Mouse (Mus musculus): Measurements from ENCODE around the gene Olfr907.

DNA sequence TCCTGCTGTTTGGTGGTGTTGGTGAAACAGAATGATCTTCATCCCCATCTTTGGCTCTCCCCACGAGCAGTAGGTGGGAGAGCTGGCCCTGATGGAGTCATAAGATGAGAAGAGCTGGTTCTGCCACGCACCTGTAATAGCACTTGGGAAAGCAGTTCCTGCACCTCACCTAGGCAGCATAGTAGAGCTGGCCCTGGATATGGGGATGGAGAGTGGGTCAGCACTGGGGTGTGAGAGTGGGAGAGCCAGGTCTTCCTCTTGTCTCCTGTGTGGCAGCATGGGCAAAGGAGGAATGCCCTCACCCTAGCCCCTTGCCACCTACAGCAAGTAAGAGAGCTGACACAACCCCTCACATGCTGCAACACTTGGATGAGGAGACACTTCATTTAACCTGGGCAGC is 16.8 kb downstream of the Olfr907 start:
- no peak for TF ChIP-seq CTCF (IDR thresholded peaks at IDR 0.05; ENCODE audit: borderline replicate concordance, extremely low read depth, insufficient read depth, insufficient read length)
- no peak for TF ChIP-seq POLR2A (IDR thresholded peaks at IDR 0.05; ENCODE audit: borderline replicate concordance, extremely low read depth, insufficient read depth, insufficient read length, poor library complexity, severe bottlenecking)
